Mouse (Mus musculus) frontal cortex, adult 2 months (tissue): Measurements from ENCODE around the gene Eef1a1. TPM values are rescaled to one million over a fixed set of nuclear protein-coding genes. Genes with fewer than 3 reads are reported as not detected.
"Not testable (repeated sequence)": the region's sequence is repeated elsewhere in the genome, so short reads cannot be mapped to it uniquely, and the experiment has no call there.

Experiments used
- DNase-seq, 2 experiments: peaks; one replicate each; pipeline ENCODE4 v3.0.0; 2022; ENCODE audit warnings: low spot score in 1 of 2; ENCODE audit errors: extremely low spot score in 1 of 2
- polyA plus RNA-seq: library from polyadenylated mRNA; depleted of rRNA; stranded (reverse); fragments of >200 nt; gene quantifications from 2 replicates; pipeline ENCODE4 v1.2.3, GENCODE M21; 2012

Eef1a1 gene
- polyA plus RNA-seq, 1 experiment: 3,677 TPM

DNA sequence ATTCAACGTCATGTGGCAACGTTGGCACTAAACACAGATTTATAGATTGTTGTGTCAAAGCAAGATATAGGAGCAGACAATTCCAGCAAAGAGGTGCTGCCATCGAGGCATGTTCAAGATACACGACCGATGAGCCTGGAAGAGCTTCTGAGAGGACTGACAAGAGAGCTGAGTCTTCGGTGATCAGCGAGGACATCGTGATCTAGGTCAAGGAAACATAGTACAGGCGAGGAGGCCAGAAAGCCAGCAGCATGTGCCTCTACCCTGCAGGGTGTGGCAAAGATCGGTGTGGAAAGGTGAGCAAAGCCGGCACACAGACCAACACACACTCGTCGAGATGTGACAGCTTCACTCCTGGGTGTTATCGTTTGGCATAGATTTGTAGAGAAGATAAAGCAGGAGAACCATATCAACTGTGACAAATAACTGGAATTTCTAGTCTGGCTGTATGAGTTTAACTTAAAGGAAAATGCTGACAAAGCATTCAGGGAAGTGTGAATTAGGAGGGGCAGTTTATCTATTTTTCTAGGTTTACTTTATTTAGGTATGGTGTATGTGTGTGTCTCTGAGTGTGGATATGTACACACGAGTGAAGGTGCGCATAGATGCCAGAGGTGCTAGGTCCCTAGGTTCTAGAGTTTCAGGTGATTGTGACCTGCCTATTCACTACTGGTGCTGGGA lies 19.3 kb upstream of the Eef1a1 start:
- DNase-seq: no peak

GRCm38 (mm10) chr9:78506722-78507077 lies 17.7 kb upstream of the Eef1a1 start:
- no peak for DNase-seq

GRCm38 (mm10) chr9:78506002-78506721 lies 17.2 kb upstream of the Eef1a1 start:
- no peak for DNase-seq

DNA sequence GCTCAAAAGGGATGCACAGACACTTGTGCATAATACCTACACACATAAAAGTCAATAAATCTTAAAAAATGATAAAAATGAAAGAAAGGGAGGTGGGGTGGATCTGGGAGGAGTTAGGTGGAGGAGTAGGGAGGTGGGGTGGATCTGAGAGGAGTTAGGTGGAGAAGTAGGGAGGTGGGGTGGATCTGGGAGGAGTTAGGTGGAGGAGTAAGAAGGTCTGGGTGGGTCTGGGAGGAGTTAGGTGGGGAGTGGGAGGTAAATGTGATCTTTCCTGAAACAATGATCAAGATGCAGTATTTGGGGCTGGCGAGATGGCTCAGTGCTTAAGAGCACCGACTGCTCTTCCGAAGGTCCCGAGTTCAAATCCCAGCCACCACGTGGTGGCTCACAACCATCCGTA lies 16.3 kb upstream of the Eef1a1 start:
- no peak for DNase-seq

DNA sequence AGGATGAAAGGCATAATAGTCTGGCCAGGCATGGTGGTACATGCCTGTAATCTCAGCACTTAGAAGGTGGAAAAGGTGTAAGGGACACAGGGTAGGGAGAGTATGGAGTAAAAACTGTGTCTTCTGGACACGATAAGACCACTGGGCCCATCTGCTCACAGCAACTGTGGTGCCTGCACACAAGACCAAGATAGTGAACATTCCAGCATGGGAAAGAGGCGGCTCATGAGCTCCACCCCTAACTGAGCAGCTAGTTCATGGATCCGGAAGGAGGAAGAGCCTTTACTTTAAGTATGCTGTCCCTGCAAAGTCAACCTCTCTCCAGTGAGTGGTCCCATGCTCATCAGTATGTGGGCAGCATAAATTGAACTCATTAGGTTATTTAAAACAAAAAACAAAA lies 15.7 kb upstream of the Eef1a1 start:
- DNase-seq: no peak

DNA sequence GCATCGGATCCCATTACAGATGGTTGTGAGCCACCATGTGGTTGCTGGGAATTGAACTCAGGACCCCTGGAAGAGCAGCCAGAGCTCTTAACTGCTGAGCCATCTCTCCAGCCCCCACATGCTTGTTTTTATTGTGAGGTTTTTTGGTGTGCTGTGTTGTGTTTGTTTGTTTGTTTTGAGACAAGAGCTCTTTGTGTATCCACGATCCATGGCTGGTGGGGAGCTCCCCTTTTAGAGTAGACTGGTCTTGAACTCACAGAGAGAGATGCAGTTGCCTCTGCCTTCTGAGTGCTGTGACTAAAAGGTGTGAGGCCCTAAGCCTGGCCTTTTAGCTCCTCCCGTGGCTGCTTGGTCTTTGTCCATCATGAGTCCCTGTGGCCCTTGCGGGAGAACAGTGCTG lies 15.2 kb upstream of the Eef1a1 start:
- no peak for DNase-seq

DNA sequence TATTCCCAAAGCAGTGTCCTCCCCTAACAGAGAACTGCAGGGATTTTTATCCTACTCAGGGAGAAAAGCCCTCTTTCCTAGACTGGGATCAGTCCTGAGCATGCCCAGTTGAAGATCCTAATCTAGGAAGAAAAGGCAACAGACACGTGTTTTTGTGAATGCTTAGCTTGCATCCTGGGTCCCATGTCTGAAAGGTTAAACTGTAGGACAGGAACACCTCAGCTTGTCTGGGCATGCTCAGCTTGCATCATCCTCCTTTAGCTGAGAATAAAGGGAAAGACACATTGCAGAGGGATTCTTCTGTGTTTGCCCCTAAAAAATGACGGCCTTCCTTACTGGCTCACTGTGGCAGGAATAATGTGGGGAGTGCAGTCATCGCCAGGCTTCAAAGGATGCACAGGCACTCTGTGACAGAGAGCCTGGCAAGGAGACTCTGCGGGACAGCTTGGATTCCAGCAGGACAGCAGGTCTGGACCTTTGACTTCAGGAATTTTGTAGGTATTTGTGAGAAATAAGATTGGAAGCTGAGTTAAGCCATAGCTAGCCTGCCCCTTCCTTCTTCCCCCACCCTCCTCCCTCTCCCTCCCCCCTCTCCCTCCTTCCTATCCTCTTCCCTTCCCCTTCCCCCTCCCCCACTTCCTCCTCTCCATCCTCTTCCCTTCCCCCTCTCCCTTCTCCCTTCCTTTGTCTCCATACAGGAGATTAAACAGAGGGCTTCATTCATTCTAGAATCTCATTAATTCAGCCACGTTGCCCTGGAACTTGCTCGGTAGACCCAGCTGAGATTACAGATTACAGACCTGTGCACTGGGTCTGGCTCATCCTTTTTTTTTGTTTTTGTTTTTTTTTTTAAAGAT lies 14.5 kb upstream of the Eef1a1 start:
- DNase-seq: no peak

DNA sequence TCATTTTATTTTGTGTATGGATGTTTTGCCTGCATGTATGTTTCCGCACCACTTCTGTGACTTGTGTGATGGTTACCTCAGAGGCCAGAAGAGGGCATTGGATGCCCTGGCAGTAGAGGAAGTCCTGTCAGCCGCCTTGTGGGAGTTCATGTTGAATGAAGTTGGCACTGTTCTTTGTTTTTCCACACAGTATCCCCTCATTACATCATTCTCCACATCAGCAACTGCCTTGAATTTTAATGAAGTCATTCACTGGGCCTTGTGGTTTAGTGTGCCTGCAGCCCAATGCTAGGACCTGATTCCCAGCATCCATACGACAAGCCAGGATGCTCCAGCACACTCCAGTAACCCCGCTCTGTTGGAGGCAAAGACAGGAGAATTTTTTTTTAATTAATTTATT lies 12.3 kb upstream of the Eef1a1 start:
- DNase-seq: no peak

DNA sequence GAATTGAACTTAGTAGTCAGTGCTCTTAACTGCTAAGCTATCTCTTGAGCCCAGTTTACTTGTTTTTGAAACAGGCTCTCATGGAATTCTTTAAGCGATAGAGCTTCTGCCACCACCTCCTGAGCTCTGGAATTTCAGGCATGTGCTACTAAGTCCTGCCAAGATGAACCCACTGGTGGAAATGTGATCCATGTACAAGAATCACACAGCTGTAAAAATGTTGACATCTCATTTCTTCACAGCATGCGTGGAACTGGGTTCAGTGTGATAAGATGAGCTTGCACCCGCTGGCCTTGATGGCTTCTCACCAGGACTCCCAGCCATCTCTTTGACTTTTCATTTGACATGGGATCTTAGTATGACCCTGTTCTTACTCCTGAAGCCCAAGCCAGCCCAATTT lies 11.4 kb upstream of the Eef1a1 start:
- no peak for DNase-seq

GRCm38 (mm10) chr9:78493171-78493570 lies 4.2 kb upstream of the Eef1a1 start:
- no peak for DNase-seq

DNA sequence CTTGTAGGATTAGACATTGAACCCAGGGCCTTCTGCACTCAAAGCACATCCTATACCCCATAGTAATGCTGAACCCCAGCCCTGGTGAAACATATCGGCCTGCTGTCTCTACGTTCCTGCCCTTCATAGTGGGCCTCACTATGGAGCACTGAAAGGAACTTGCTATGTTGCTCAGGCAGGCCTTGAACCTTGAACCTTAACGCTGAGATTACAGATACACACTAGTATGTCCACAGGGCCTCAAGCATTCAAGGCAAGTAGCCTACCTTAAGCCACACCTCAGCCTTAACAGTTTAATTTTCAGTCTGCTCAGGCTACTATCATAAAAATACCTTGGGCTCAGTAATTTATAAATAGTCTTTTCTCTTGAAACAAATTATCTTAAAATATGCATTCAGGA lies 3.3 kb upstream of the Eef1a1 start:
- DNase-seq: no peak

DNA sequence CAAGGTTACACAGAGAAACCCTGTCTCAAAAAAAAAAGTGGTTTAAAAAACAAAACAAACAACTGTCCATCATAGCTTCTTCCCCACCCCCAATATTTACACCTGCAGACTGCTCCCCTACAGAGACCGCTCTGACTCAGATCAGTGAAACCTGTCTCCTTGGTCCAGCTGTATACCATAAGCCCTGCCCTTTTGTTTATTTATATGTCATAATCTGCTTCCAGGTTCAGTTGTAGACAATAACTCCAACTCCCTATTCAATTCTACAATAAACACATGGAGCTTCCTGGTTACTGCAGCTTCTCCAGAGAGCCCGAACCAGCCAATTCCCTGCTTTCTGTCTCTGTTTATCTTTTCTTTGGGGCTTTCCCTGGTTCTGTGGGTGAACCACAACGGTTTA lies 2.2 kb upstream of the Eef1a1 start:
- no peak for DNase-seq

- DNase-seq: not testable (repeated sequence)
Measured at GRCm38 (mm10) chr9:78488021-78488420, 930 bp downstream of the Eef1a1 start.

DNA sequence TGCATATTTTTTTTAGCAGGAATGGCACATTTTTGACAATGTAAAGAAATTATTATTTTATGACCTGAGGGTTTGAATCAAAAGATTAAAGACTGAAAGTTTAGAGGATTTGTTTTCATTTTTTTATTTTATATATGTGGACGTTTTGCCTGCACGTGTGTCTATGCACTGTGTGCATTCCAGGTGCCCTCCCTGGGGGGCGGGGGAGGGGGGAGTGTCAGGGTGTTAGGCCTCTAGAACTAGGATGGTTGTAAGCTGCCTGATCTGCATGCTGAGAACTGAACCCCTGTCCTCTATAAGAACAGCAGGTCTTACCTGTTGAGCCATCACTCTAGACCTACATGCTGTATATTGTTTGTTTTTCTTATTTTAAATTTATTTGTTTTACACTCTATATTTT lies 4.3 kb downstream of the Eef1a1 start:
- DNase-seq: no peak

DNA sequence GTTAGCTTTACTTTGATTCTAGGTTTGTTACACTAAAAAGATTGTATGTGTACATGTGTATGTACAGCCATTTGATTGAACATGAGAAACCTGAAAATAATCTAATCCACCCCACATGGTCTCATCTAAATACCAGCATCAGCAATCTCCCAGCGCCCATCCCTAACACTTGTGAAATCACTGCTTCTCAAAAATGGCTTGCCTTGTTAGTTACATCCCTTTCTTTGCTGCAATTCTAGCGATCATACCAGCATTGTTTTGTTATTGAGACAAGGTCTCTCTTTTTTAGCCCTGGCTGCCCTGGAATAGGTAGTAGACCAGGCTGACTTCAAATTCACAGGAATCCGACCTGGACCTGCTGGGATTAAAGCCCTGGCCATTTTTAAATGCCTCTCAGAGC lies 6.6 kb downstream of the Eef1a1 start:
- DNase-seq: no peak

DNA sequence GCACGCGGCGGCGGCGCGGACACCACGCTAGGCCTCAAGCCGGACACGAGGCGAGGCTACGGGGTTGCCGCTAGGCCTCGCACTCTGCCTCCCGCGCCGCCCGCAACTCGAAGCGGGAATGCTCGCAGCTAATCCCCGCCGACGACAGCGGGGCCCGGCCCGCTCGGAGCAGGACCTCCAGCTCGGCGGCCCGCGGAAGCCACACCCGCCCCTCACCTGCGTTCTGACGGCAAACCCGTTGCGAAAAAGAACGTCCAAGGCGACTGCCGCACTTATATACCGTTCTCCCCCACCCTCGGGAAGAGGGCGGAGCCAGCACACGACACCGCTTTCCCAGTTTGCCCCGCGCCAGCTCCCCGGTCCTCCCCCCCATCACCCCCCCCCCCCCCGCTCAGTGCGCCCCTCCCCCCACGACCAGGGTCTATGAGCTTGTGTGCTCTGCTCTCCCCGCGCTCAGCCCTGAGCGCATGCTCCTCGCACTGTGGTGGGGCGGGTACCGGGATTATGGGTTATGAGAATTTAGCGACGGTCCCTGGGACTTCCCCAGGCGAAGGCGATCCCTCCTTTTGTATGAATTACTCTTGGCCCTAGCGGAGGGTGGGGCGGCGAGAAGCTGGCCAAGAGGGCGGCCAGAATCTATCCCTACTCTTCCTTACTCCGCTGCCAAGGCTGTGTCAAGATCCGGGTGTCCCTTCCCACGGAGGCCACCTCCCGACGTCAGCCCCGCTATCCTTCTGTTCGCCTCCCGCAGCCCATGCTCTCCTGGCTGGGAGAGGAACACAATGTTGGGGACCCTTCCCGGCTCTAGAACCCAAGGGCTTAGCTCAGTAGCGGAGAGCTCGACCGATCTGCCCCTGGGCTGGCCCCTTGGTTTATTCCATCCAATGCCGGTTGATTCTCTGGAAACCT lies 7.3 kb downstream of the Eef1a1 start:
- DNase-seq: peak; percentile 95 to 96

GRCm38 (mm10) chr9:78480706-78481358 lies 8.1 kb downstream of the Eef1a1 start:
- DNase-seq: peak; percentile 41 to 74

GRCm38 (mm10) chr9:78480227-78480626 lies 8.7 kb downstream of the Eef1a1 start:
- not testable (repeated sequence) for DNase-seq

DNA sequence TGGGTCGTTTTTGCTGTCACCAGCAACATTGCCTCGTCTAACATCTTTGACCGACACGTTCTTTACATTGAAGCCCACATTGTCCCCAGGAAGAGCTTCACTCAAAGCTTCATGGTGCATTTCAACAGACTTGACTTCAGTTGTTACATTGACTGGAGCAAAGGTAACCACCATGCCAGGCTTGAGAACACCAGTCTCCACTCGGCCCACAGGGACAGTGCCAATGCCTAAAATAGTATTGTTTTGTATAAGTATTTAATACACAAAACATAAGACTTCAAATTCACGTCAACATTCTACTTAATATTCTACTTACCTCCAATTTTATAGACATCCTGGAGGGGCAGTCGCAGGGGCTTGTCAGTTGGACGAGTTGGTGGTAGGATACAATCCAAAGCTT lies 9.6 kb downstream of the Eef1a1 start:
- DNase-seq: not testable (repeated sequence)

DNA sequence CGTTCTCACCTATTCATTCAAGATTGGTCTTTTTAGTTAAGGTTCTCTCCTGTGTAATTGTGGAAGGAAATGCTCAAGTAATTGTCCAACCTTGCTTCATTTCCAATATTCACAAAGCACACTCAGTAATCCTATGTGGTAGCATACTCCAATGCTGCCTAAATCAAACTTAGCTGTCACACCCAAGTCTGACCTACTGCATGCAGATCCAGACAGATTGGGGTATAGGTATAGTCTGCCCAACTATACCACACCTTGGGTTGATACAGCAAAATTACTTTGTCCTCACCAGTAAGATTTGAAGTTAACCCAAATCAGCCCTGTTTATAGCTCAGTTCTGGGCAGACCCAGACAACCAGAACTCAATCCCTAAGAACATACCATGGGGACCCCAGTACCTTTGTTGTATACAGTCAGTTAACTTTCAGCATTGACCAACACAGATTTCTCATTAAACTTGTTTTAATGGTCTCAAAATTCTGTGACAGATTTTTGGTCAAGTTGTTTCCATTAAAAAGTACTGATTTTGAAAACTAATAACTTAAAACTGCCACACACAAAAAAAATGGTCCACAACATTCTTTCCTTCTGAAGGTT lies 10.8 kb downstream of the Eef1a1 start:
- not testable (repeated sequence) for DNase-seq
